Mouse (Mus musculus) neural tube, embryonic 13.5 days (tissue): ENCODE measurements around the gene Rbm4. TPM values are rescaled to one million over a fixed set of nuclear protein-coding genes. Genes with fewer than 3 reads are reported as not detected.

Source experiments
- ATAC-seq: fragments of 200-750 bp; cut with Nextera tagmentation; 2 replicates; pipeline ENCODE4 v1.8.0; 2017; ENCODE audit warnings: low read depth, mild to moderate bottlenecking, moderate TSS enrichment, moderate library complexity
- H3K27ac ChIP-seq: fragments of 300-500 bp; sonication (generic); replicated peaks from 2 replicates; pipeline ENCODE4 v1.5.1; 2015; ENCODE audit warnings: moderate library complexity, mild to moderate bottlenecking, inconsistent platforms
- H3K27me3 ChIP-seq: fragments of 300-500 bp; sonication (generic); 2 replicates; pipeline ENCODE4 v1.6.1; 2015; ENCODE audit warnings: mild to moderate bottlenecking, inconsistent platforms
- H3K36me3 ChIP-seq: fragments of 300-500 bp; sonication (generic); 2 replicates; pipeline ENCODE4 v1.6.1; 2015; ENCODE audit warnings: mild to moderate bottlenecking, inconsistent platforms
- H3K4me1 ChIP-seq: fragments of 300-500 bp; sonication (generic); replicated peaks from 2 replicates; pipeline ENCODE4 v1.6.1; 2015; ENCODE audit warnings: inconsistent platforms
- H3K4me2 ChIP-seq: fragments of 300-500 bp; sonication (generic); 2 replicates; pipeline ENCODE4 v1.6.1; 2015; ENCODE audit warnings: inconsistent platforms, mild to moderate bottlenecking, moderate library complexity
- H3K4me3 ChIP-seq: fragments of 300-500 bp; sonication (generic); 2 replicates; pipeline ENCODE4 v1.5.1; 2015; ENCODE audit warnings: mild to moderate bottlenecking, inconsistent platforms
- H3K9ac ChIP-seq: fragments of 300-500 bp; sonication (generic); 2 replicates; pipeline ENCODE4 v1.6.1; 2015; ENCODE audit warnings: moderate library complexity, mild to moderate bottlenecking, inconsistent platforms
- H3K9me3 ChIP-seq: fragments of 300-500 bp; sonication (generic); 2 replicates; pipeline ENCODE4 v1.6.1; 2016; ENCODE audit warnings: inconsistent platforms
- WGBS: fragments of 180-500 bp; shearing (Covaris S2); methylation state at CpG from one replicate; pipeline ENCODE4 v1.1.7; 2015; 5-methylcytosine and 5-hydroxymethylcytosine counted together
- polyA plus RNA-seq: library from polyadenylated mRNA; unstranded; fragments of >200 nt; fragmentation: Nextera tagmentation; extraction: Ambion mirVana; gene quantifications from 2 replicates; pipeline ENCODE4 v1.2.1, GENCODE M21; 2015

Rbm4 gene
- 94.7 and 110 TPM in 2 replicates for polyA plus RNA-seq

DNA sequence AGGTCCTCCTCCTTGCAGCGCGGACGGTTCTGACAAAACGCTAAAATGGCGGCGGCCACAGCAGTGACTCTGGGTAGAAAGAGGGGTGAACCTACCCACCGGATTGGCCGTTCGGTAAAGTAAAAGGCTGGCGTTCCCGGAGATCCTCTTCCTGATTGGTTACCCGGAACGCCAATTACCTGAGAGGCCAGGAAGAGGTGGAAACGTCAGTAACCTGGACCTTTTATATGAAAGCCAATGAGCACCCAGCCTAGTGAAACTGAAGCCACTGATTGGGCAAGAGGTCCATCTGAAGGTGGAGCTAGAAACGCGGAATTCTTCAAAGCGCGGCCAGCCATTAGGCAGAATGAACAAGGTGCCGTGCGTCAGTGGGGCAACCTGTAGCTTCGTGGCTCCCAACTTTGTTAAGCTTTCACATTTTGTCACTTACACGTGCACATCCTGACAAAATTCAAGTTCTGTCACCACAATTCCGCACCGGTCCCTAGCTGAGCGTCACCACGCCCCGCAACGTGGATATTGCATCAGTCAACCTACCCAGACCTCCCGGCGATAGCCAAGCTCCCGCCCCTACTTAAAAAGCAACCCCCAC is at the start of gene Rbm4:
TSS of gene Rbm4 (minus strand) at position 71 of the 592 bp plus-strand sequence.
- H3K4me2 ChIP-seq = peak within 1 kb of the TSS; percentile 92
- no peaks in the 10 kb centered on the region for H3K9me3 ChIP-seq
- peak within 1 kb of the TSS; percentile 78 for H3K27ac ChIP-seq
- WGBS = under 1% methylated on average over 31 of the region's 31 CpGs
- H3K9ac ChIP-seq = peak within 1 kb of the TSS; percentile 85
- peaks cover 42% of the 10 kb centered on the region for H3K36me3 ChIP-seq
- peaks cover 47% of the 10 kb centered on the region for H3K4me1 ChIP-seq
- H3K27me3 ChIP-seq = no peaks in the 10 kb centered on the region
- peak within 1 kb of the TSS; percentile 78 for H3K4me3 ChIP-seq
- ATAC-seq = peak; percentile 98

DNA sequence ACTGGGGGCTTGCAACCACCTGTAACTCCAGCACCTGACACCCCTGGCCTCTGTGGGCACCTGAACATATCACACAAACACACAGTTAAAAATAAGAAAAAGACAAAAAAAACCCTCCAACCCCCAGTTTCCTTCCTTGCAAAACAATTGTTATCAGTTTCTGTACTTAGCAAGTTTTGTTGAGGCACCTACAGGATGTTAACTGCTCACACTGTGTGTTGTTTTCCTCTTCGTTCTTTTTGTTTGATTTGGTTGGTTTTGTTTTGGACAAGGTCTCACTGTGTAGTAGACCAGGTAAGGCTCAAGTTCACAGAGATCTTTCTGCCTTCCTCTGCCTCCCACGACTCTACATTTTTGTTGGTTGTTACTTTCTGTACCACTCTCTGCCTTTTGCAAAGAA is 48.9 kb upstream of the Rbm4 start:
- 76% methylated on average over 2 of the region's 2 CpGs for WGBS
- Histone ChIP-seq H3K4me2 (no peak overlapping the region), H3K27ac (no peak overlapping the region), H3K27me3 (peaks cover 41% of the 10 kb centered on the region), H3K4me3 (no peak overlapping the region), H3K36me3 (no peaks in the 10 kb centered on the region), H3K9me3 (no peaks in the 10 kb centered on the region), H3K4me1 (peaks cover 21% of the 10 kb centered on the region), H3K9ac (no peak overlapping the region)
- no peak for ATAC-seq

DNA sequence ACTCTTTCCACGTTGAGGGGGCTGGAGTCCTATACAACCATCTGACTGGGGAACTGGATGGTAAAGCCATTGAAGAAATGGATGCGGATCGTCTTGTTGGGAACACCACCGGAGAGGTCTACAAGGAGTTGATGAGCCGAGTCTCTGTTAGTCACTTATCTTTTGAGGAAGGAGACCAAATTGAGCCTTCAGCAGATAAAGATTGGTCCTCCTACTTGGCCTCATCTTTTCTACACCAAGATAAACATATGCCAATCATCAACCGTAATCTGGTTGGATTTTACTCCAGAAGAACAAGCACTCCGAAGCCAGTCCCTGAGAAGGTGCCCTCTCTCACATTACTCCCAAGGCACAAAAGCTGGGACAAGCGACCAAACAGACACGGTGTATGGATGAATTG is 47.1 kb upstream of the Rbm4 start:
- Histone ChIP-seq H3K4me2 (no peak overlapping the region), H3K9ac (no peak overlapping the region), H3K9me3 (no peaks in the 10 kb centered on the region), H3K27me3 (peaks cover 38% of the 10 kb centered on the region), H3K4me1 (peaks cover 23% of the 10 kb centered on the region), H3K4me3 (no peak overlapping the region), H3K27ac (no peak overlapping the region), H3K36me3 (no peaks in the 10 kb centered on the region)
- WGBS = 85% methylated on average over 9 of the region's 9 CpGs
- ATAC-seq = no peak

DNA sequence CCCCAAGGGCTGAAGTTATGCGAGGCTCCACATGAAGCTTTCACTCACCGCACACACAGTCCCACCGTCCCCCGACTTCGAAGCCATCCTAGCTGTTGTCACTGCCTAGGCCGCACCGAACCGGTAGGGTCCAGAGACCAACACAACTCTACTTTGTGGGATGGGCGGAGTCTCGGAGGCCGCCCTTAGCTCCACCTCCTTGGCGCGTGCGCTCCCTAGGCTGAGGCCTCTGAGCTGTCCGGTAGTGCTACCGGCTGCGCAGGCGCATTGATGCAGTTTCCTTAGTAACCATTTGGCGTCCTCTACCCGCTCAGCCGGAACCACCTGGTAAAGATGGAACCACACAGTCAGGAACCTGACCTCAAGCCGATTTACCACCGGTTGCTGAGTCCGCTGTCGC is 45.4 kb upstream of the Rbm4 start, which contains the start of the genes Ccs and Ccdc87:
TSS of gene Ccs (minus strand) at position 184 of the 400 bp plus-strand sequence.
TSS of gene Ccdc87 (plus strand) at position 218 of the 400 bp plus-strand sequence.
- no peak within 1 kb of the TSS for H3K27ac ChIP-seq
- under 1% methylated on average over 25 of the region's 25 CpGs for WGBS
- peak; percentile 98 for ATAC-seq

DNA sequence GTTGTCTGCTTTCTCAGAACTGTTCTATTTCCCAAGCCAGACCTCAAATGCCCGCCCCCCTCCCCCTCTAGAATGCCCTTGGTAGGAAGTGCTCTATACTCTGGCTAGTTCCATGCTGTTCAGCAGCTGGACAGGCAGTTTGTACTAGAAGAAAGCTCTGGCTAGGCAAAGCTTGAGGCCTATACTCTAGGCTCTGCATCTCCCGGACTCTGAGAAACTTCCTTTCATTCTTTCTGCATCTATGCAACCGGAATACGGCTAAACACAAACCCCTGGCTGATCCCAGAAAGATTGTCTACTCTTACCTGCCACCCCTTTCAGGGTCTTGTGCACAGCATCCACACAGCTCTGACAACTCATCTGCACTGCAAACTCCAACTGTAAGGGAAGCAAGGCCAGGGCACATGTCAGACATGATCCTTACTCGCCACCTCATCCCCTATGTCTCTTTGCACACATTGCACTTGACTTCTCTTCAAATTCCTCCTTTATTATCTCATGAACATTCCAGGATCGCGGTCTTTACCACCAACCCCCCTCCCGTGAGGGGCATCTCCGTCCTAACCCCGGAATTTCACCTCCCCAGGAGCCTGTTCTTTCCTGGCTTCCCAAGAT is 44.9 kb upstream of the Rbm4 start:
- Histone ChIP-seq H3K27ac (no peak overlapping the region), H3K9me3 (no peaks in the 10 kb centered on the region), H3K4me2 (peak overlapping the region; percentile 97), H3K4me1 (peaks cover 23% of the 10 kb centered on the region), H3K4me3 (peak overlapping the region; percentile 56), H3K9ac (peak overlapping the region; percentile 81), H3K36me3 (0 out of 2 replicates have a peak, but pooled peaks cover 2% of the 10 kb centered on the region), H3K27me3 (peaks cover 38% of the 10 kb centered on the region)
- ATAC-seq = peak; percentile 48
- 36% methylated on average over 10 of the region's 10 CpGs for WGBS

More for the DNA sequence above, 45.4 kb upstream of the Rbm4 start, which contains the start of the genes Ccs and Ccdc87:
- Histone ChIP-seq H3K4me1 (peaks cover 23% of the 10 kb centered on the region), H3K36me3 (0 out of 2 replicates have a peak, but pooled peaks cover 2% of the 10 kb centered on the region), H3K9ac (peak within 1 kb of the TSS; percentile 81), H3K27me3 (peaks cover 38% of the 10 kb centered on the region), H3K9me3 (no peaks in the 10 kb centered on the region), H3K4me2 (peak within 1 kb of the TSS; percentile 97), H3K4me3 (peak within 1 kb of the TSS; percentile 56)

DNA sequence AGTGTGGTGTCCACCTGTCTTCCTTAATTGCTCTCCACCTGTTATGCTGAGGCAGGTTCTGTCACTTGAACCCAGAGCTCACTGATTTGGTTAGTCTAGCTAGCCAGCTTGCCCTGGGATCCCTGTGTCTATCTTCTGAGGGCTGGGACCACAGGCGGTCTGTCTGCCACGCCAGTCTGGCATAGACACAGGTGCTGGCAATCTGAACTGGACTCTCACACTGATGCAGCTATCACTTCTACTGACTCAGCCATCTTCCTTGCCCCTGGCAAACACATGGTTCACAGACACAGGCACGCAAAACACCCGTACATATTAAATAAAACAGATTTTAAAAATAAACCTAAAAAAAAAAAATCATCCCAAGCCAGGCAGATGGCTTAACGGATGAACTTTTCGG is 43.3 kb upstream of the Rbm4 start:
- 96% methylated on average over 6 of the region's 6 CpGs for WGBS
- H3K4me2 ChIP-seq = no peak overlapping the region
- H3K4me3 ChIP-seq = no peak overlapping the region
- peaks cover 26% of the 10 kb centered on the region for H3K27me3 ChIP-seq
- H3K9me3 ChIP-seq = no peaks in the 10 kb centered on the region
- ATAC-seq = no peak
- H3K27ac ChIP-seq = no peak overlapping the region
- H3K36me3 ChIP-seq = peaks cover 7% of the 10 kb centered on the region
- H3K9ac ChIP-seq = no peak overlapping the region
- H3K4me1 ChIP-seq = peaks cover 30% of the 10 kb centered on the region

DNA sequence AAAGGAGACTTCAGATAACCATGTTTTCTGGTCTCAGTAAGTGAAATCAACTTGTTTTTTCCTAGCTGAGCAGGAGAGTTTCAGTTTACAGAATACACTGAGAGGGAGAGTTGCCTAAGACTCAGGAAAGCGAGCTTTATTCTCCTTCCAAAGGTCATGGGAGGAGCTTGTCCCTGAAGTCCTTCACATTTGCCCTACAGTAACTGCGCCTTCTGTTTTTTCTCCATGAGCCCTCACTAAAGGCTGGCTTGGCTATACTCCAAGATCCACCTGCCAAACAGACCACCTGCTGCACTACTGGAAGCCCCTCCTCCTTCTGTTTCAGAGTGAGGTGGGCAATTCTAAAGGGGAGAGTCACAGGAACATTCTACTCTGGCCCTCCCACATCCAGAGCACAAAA is 42.4 kb upstream of the Rbm4 start:
- Histone ChIP-seq H3K27me3 (peaks cover 17% of the 10 kb centered on the region), H3K9me3 (no peaks in the 10 kb centered on the region), H3K4me2 (no peak overlapping the region), H3K27ac (no peak overlapping the region), H3K4me3 (no peak overlapping the region), H3K36me3 (peaks cover 7% of the 10 kb centered on the region), H3K9ac (no peak overlapping the region), H3K4me1 (peaks cover 31% of the 10 kb centered on the region)
- ATAC-seq = no peak
- WGBS = 76% methylated on average over 2 of the region's 2 CpGs

DNA sequence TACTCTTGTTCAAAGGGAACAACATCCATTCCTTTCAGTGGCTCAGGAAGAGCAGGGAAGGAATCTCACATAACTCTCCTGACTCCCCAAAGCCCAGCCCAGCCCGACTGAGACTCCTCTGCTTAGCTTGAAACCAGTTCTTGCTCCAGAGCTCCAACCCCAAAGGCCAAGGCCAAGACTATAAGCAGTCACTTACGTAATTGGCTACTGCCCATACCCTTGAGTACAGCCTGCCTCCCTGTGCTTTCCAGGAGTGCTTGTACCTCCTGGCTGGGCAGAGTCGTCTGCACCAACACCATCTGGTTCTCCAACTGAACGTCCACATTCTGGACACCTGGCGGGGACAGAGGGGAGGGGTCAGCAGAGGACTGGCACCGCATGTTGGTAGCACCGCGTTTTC is 40.3 kb upstream of the Rbm4 start:
- Histone ChIP-seq H3K4me2 (no peak overlapping the region), H3K36me3 (peaks cover 7% of the 10 kb centered on the region), H3K9me3 (no peaks in the 10 kb centered on the region), H3K27ac (no peak overlapping the region), H3K9ac (no peak overlapping the region), H3K27me3 (no peaks in the 10 kb centered on the region), H3K4me1 (peaks cover 24% of the 10 kb centered on the region), H3K4me3 (no peak overlapping the region)
- WGBS = 91% methylated on average over 8 of the region's 8 CpGs
- no peak for ATAC-seq

DNA sequence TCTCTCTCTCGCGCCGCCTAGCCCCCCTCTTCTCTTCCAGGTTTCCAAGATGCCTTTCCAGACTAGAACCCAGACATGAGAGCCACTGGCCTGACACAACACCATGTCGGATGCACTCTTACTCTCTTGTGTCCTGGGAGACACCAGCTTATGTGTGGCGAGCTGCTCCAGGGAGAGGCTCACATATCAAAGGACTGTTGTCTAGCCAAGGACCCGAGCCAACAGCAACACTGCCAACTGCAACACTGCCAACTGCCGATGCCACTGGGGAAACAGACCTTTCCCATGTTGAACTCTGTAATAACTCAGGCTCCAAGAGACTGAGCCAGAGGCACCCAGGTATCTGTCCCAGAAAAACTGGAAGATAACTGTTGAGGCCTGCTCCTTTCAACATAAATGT is 35.5 kb upstream of the Rbm4 start:
- ATAC-seq = no peak
- H3K4me3 ChIP-seq = no peak overlapping the region
- no peaks in the 10 kb centered on the region for H3K9me3 ChIP-seq
- H3K4me1 ChIP-seq = peaks cover 8% of the 10 kb centered on the region; the same call in 1 of the 2 replicates
- H3K27me3 ChIP-seq = no peaks in the 10 kb centered on the region
- no peak overlapping the region for H3K9ac ChIP-seq
- no peak overlapping the region for H3K27ac ChIP-seq
- H3K4me2 ChIP-seq = no peak overlapping the region
- peaks cover 35% of the 10 kb centered on the region for H3K36me3 ChIP-seq
- WGBS = 64% methylated on average over 7 of the region's 7 CpGs

DNA sequence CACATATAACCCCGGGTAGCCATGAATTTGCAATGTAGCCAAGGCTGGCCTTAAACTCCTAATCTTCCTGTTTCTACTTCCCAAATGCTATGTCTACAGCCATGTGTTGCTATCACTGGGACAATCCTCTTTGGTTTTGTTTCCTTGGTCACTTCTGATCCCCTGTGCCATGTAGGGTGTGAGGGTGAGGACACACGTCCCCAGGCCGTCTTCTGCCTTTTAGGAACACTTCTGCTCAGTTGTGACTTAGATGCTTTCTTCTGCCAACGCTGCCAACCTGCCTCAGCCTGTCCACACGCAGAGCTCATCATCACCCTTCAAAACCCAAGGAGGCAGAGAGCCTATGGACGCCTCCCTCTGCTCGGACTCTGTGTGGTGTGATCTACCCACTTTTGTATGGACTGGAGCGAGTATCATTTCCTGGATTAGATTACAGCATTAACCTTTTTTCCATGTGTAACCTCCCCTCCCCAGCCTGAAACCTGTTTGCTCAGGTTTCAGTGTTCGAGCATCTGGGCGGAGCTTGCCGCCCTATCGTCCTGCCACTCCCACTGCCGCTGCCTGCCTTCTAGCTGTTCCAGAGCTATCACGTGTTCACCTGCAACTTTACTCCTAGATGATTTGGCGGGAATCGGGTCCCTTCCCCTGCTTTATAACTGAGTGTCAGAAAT is 34.9 kb upstream of the Rbm4 start:
- Histone ChIP-seq H3K4me1 (peaks cover 8% of the 10 kb centered on the region; the same call in 1 of the 2 replicates), H3K9ac (no peak overlapping the region), H3K4me2 (no peak overlapping the region), H3K36me3 (peaks cover 35% of the 10 kb centered on the region), H3K27ac (no peak overlapping the region), H3K4me3 (no peak overlapping the region), H3K9me3 (no peaks in the 10 kb centered on the region), H3K27me3 (no peaks in the 10 kb centered on the region)
- 57% methylated on average over 16 of the region's 16 CpGs for WGBS
- ATAC-seq = no peak

DNA sequence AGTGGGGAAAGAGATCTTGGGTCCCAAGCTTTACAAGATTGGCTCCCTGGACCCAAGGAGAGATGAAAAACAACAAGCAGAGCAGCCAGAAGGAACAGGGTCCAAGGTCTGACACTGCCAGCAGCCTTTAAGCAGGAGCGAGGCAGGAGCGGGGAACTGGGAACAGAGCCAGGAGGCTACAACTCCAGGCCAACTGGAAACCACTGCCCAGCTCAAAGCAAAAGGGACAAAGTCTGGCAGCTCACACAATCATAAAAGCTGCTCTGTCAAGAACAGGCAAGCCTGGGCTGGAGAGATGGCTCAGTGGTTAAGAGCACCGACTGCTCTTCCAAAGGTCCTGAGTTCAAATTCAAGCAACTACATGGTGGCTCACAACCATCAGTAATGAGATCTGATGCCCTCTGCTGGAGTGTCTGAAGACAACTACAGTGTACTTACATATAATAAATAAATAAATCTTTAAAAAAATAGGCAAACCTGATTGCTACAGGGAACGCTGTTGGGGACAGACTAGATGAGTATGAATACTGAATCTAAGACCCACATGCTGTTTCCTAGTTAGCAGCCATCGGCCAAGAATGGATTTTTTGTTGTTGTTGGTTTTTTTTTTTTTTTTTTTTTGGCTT is 27.1 kb upstream of the Rbm4 start:
- Histone ChIP-seq H3K9me3 (no peaks in the 10 kb centered on the region), H3K9ac (no peak overlapping the region), H3K4me3 (no peak overlapping the region), H3K4me1 (no peaks in the 10 kb centered on the region), H3K27ac (no peak overlapping the region), H3K4me2 (no peak overlapping the region), H3K36me3 (peaks cover 16% of the 10 kb centered on the region), H3K27me3 (no peaks in the 10 kb centered on the region)
- WGBS = 88% methylated on average over 5 of the region's 5 CpGs
- no peak for ATAC-seq
